Mouse (Mus musculus) intestine, embryonic 14.5 days (tissue): ENCODE measurements around the gene Lamtor1. TPM values are rescaled to one million over a fixed set of nuclear protein-coding genes. Genes with fewer than 3 reads are reported as not detected.
"Not testable (repeated sequence)": the region's sequence is repeated elsewhere in the genome, so short reads cannot be mapped to it uniquely, and the experiment has no call there.

Experiments used
- ATAC-seq: fragments of 200-750 bp; cut with Nextera tagmentation; replicated peaks from 2 replicates; pipeline ENCODE4 v1.8.0; 2017; ENCODE audit warnings: low read depth, moderate number of reproducible peaks, moderate TSS enrichment, moderate library complexity; ENCODE audit not compliant: low FRiP score, low TSS enrichment
- DNase-seq: peaks from one replicate; pipeline ENCODE4 v3.0.0-alpha.2; 2018; ENCODE audit warnings: low spot score
- H3K27ac ChIP-seq: fragments of 300-500 bp; sonication (generic); 2 replicates; pipeline ENCODE4 v1.5.1; 2014; ENCODE audit warnings: low read depth, mild to moderate bottlenecking, control low read depth
- H3K27me3 ChIP-seq: fragments of 300-500 bp; sonication (generic); replicated peaks from 2 replicates; pipeline ENCODE4 v1.6.1; 2014; ENCODE audit warnings: low read length, control low read depth; ENCODE audit not compliant: control insufficient read depth, insufficient read depth
- H3K36me3 ChIP-seq: fragments of 300-500 bp; sonication (generic); 2 replicates; pipeline ENCODE4 v1.6.1; 2014; ENCODE audit warnings: low read length, control low read depth; ENCODE audit not compliant: control insufficient read depth, insufficient read depth
- H3K4me1 ChIP-seq: fragments of 300-500 bp; sonication (generic); replicated peaks from 2 replicates; pipeline ENCODE4 v1.6.1; 2014; ENCODE audit warnings: low read length, control low read depth, mixed read lengths; ENCODE audit not compliant: control insufficient read depth, insufficient read depth
- H3K4me2 ChIP-seq: fragments of 300-500 bp; sonication (generic); 2 replicates; pipeline ENCODE4 v1.6.1; 2014; ENCODE audit warnings: low read length
- H3K4me3 ChIP-seq: fragments of 300-500 bp; sonication (generic); 2 replicates; pipeline ENCODE4 v1.5.1; 2014; ENCODE audit warnings: low read depth, low read length, control low read depth, mixed read lengths
- H3K9ac ChIP-seq: fragments of 300-500 bp; sonication (generic); 2 replicates; pipeline ENCODE4 v1.6.1; 2014; ENCODE audit warnings: mild to moderate bottlenecking, low read length
- H3K9me3 ChIP-seq: fragments of 300-500 bp; sonication (generic); 2 replicates; pipeline ENCODE4 v1.6.1; 2016; ENCODE audit warnings: low read length, control low read depth; ENCODE audit not compliant: control insufficient read depth
- WGBS: fragments of 180-500 bp; shearing (Covaris S2); extraction: QIAGEN DNeasy Blood & Tissue Kit; methylation state at CpG from one replicate; pipeline ENCODE4 v1.1.7; 2014; 5-methylcytosine and 5-hydroxymethylcytosine counted together
- polyA plus RNA-seq: library from polyadenylated mRNA; unstranded; fragments of >200 nt; fragmentation: Nextera tagmentation; extraction: Ambion mirVana; gene quantifications from 2 replicates; pipeline ENCODE4 v1.2.1, GENCODE M21; 2014

The Lamtor1 gene
- polyA plus RNA-seq, 1 experiment from 2014 or later = 153 TPM

GRCm38 (mm10) chr7:101933751-101934240, 28.1 kb downstream of the Lamtor1 start, which contains the start of the genes Lrrc51 and Numa1:
Lrrc51 (minus strand) TSS chr7:101933895.
Numa1 (plus strand) TSS chr7:101934111.
- Histone ChIP-seq H3K4me2 (peak within 1 kb of the TSS; percentile 79), H3K4me1 (peaks cover 7% of the 10 kb centered on the region; the same call in 1 of the 2 replicates), H3K36me3 (no peaks in the 10 kb centered on the region), H3K4me3 (peak within 1 kb of the TSS; percentile 88), H3K9ac (peak within 1 kb of the TSS; percentile 70), H3K27me3 (no peaks in the 10 kb centered on the region), H3K9me3 (no peaks in the 10 kb centered on the region), H3K27ac (peak within 1 kb of the TSS; percentile 82)
- peak; percentile 96 for DNase-seq
- WGBS = under 1% methylated on average over 40 of the region's 40 CpGs
- peak; percentile 96 for ATAC-seq

- ATAC-seq (no peak), DNase-seq (no peak)
- Histone ChIP-seq H3K9ac (no peak overlapping the region), H3K4me2 (no peak overlapping the region), H3K36me3 (0 out of 2 replicates have a peak, but pooled peaks cover 4% of the 10 kb centered on the region), H3K4me3 (no peak overlapping the region), H3K27me3 (no peaks in the 10 kb centered on the region), H3K4me1 (peaks cover 7% of the 10 kb centered on the region; the same call in 1 of the 2 replicates), H3K27ac (no peak overlapping the region), H3K9me3 (no peaks in the 10 kb centered on the region)
- WGBS = 99% methylated on average over 4 of the region's 4 CpGs
Measured at GRCm38 (mm10) chr7:101935957-101936356, 30.3 kb downstream of the Lamtor1 start.

GRCm38 (mm10) chr7:101936996-101937395, 31.3 kb downstream of the Lamtor1 start:
- H3K4me2 ChIP-seq = no peak overlapping the region
- ATAC-seq (no peak), DNase-seq (no peak)
- H3K4me1 ChIP-seq = peaks cover 7% of the 10 kb centered on the region; the same call in 1 of the 2 replicates
- H3K9ac ChIP-seq = no peak overlapping the region
- no peaks in the 10 kb centered on the region for H3K27me3 ChIP-seq
- H3K27ac ChIP-seq = no peak overlapping the region
- 99% methylated on average over 4 of the region's 4 CpGs for WGBS
- no peak overlapping the region for H3K4me3 ChIP-seq
- no peaks in the 10 kb centered on the region for H3K9me3 ChIP-seq
- H3K36me3 ChIP-seq = 0 out of 2 replicates have a peak, but pooled peaks cover 4% of the 10 kb centered on the region

GRCm38 (mm10) chr7:101937569-101937968, 31.9 kb downstream of the Lamtor1 start:
- DNase-seq = no peak
- Histone ChIP-seq H3K4me3 (no peak overlapping the region), H3K27ac (no peak overlapping the region), H3K27me3 (no peaks in the 10 kb centered on the region), H3K4me1 (peaks cover 7% of the 10 kb centered on the region; the same call in 1 of the 2 replicates), H3K9ac (no peak overlapping the region), H3K36me3 (0 out of 2 replicates have a peak, but pooled peaks cover 4% of the 10 kb centered on the region), H3K9me3 (no peaks in the 10 kb centered on the region), H3K4me2 (no peak overlapping the region)
- WGBS = 92% methylated on average over 4 of the region's 4 CpGs
- no peak for ATAC-seq

GRCm38 (mm10) chr7:101938348-101938747, 32.6 kb downstream of the Lamtor1 start:
- Histone ChIP-seq H3K9ac (no peak overlapping the region), H3K27ac (no peak overlapping the region), H3K9me3 (no peaks in the 10 kb centered on the region), H3K27me3 (no peaks in the 10 kb centered on the region), H3K36me3 (0 out of 2 replicates have a peak, but pooled peaks cover 4% of the 10 kb centered on the region), H3K4me3 (no peak overlapping the region), H3K4me2 (no peak overlapping the region), H3K4me1 (0 out of 2 replicates have a peak, but pooled peaks cover 5% of the 10 kb centered on the region)
- DNase-seq (no peak), ATAC-seq (no peak)
- 88% methylated on average over 2 of the region's 2 CpGs for WGBS

DNA sequence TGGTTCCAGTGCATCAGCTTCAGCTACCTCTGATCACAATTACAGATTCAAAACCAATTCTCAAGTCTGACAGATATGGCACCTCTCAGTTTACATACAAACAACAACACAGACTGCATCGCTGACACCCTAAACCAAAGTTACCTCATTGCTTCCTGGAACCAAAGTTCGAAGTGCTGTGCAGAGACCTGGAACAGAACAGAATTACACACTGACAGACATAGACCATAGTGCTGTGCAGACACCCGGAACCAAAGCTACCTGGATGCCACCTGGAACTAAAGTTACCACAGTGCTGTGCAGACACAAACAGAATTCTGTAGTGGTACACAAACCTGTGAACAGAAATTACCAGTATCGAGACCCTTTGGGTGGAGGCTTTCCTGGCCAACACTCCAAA, 34.1 kb downstream of the Lamtor1 start:
- 0 out of 2 replicates have a peak, but pooled peaks cover 5% of the 10 kb centered on the region for H3K4me1 ChIP-seq
- ATAC-seq = no peak
- 0 out of 2 replicates have a peak, but pooled peaks cover 4% of the 10 kb centered on the region for H3K36me3 ChIP-seq
- no peaks in the 10 kb centered on the region for H3K9me3 ChIP-seq
- no peaks in the 10 kb centered on the region for H3K27me3 ChIP-seq
- WGBS = 93% methylated on average over 4 of the region's 4 CpGs
- H3K4me3 ChIP-seq = no peak overlapping the region
- no peak overlapping the region for H3K4me2 ChIP-seq
- DNase-seq = no peak
- H3K9ac ChIP-seq = no peak overlapping the region
- H3K27ac ChIP-seq = no peak overlapping the region

- H3K27ac ChIP-seq, H3K9ac ChIP-seq, H3K4me1 ChIP-seq, H3K36me3 ChIP-seq, H3K27me3 ChIP-seq, H3K4me2 ChIP-seq, H3K4me3 ChIP-seq, H3K9me3 ChIP-seq, ATAC-seq: not testable (repeated sequence)
- peak; percentile 34 for DNase-seq
- WGBS = 87% methylated on average over 5 of the region's 5 CpGs
Measured at GRCm38 (mm10) chr7:101949008-101949407, 43.3 kb downstream of the Lamtor1 start.

- H3K27me3 ChIP-seq = no peaks in the 10 kb centered on the region
- H3K4me3 ChIP-seq = no peak overlapping the region
- H3K4me2 ChIP-seq = no peak overlapping the region
- no peaks in the 10 kb centered on the region for H3K4me1 ChIP-seq
- DNase-seq (peak; percentile 37), ATAC-seq (no peak)
- no peaks in the 10 kb centered on the region for H3K36me3 ChIP-seq
- no peaks in the 10 kb centered on the region for H3K9me3 ChIP-seq
- no peak overlapping the region for H3K9ac ChIP-seq
- 72% methylated on average over 1 of the region's 1 CpGs for WGBS
- H3K27ac ChIP-seq = peak overlapping the region; percentile 71; the same call in 1 of the 2 replicates
Measured at GRCm38 (mm10) chr7:101951648-101952047, 45.9 kb downstream of the Lamtor1 start.

- peak overlapping the region; percentile 71; the same call in 1 of the 2 replicates for H3K27ac ChIP-seq
- DNase-seq (peak; percentile 45), ATAC-seq (no peak)
- H3K27me3 ChIP-seq = no peaks in the 10 kb centered on the region
- no peak overlapping the region for H3K4me3 ChIP-seq
- no peaks in the 10 kb centered on the region for H3K36me3 ChIP-seq
- no peaks in the 10 kb centered on the region for H3K9me3 ChIP-seq
- H3K4me2 ChIP-seq = no peak overlapping the region
- H3K4me1 ChIP-seq = no peaks in the 10 kb centered on the region
- H3K9ac ChIP-seq = no peak overlapping the region
- WGBS = 45% methylated on average over 2 of the region's 2 CpGs
Measured at GRCm38 (mm10) chr7:101952098-101952497, 46.4 kb downstream of the Lamtor1 start.
